Mouse (Mus musculus) midbrain, embryonic 10.5 days (tissue): ENCODE data around the gene Tanc1. TPM values are rescaled to one million over a fixed set of nuclear protein-coding genes. Genes with fewer than 3 reads are reported as not detected.

Experiments used
- DNase-seq: peaks from one replicate; pipeline ENCODE4 v3.0.0-alpha.2; 2017; ENCODE audit warnings: low spot score
- H3K27ac ChIP-seq: fragments of 300-500 bp; sonication (generic); replicated peaks from 2 replicates; pipeline ENCODE4 v1.5.1; 2016; ENCODE audit warnings: mild to moderate bottlenecking
- H3K27me3 ChIP-seq: fragments of 300-500 bp; sonication (generic); 2 replicates; pipeline ENCODE4 v1.6.1; 2016; ENCODE audit warnings: low read depth, mild to moderate bottlenecking; ENCODE audit not compliant: poor library complexity, severe bottlenecking
- H3K36me3 ChIP-seq: fragments of 300-500 bp; sonication (generic); 2 replicates; pipeline ENCODE4 v1.6.1; 2016; ENCODE audit warnings: mild to moderate bottlenecking, moderate library complexity
- H3K4me1 ChIP-seq: fragments of 300-500 bp; sonication (generic); 2 replicates; pipeline ENCODE4 v1.6.1; 2016
- H3K4me3 ChIP-seq: fragments of 300-500 bp; sonication (generic); 2 replicates; pipeline ENCODE4 v1.5.1; 2016; ENCODE audit warnings: mild to moderate bottlenecking, moderate library complexity
- H3K9me3 ChIP-seq: fragments of 300-500 bp; sonication (generic); replicated peaks from 2 replicates; pipeline ENCODE4 v1.6.1; 2016; ENCODE audit warnings: mild to moderate bottlenecking
- WGBS: fragments of 180-500 bp; shearing (Covaris S2); methylation state at CpG from one replicate; pipeline ENCODE4 v1.1.7; 2016; 5-methylcytosine and 5-hydroxymethylcytosine counted together
- polyA plus RNA-seq: library from polyadenylated mRNA; unstranded; fragments of >200 nt; fragmentation: Nextera tagmentation; extraction: Ambion mirVana; gene quantifications from 2 replicates; pipeline ENCODE4 v1.2.1, GENCODE M21; 2016

Tanc1 gene
- polyA plus RNA-seq, 1 experiment from 2014 or later, result 11.9 TPM

DNA sequence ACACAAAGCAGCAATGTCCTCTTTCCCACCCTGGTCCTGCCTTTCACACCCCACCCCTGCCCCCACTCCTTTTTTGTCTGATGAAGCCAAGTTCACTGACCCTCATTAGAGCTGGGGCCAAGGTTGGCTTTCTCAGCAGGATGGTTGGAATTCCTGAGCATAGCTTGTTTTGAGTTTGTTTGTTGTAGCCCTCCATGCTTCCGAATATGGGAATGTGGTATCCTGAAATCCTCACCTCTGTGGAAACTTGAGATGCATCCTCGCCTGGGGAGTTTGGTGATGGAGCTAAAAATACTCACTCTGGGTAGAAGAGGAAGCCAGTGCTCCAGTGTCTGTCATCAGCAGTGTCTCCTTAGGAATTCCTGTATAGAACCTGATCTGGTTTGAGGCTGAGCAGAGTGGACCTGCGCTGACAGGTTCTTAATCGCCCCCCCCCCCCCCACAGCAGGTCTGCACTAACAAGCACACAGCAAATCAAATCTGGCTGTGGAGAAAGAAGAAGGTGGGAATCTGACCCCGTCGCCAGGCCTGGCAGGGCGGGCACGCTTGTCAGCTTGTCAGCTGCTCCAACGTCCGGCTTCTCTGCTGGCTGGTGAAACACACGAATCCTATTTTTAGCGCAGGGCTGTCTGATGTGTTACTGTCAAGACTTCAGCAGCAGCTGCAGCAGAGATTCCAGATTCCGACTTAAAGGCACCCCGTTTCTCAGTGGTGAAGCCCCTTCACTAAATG, 217.1 kb downstream of the Tanc1 start:
- Histone ChIP-seq H3K4me1 (peaks cover 46% of the 10 kb centered on the region), H3K4me3 (no peak overlapping the region), H3K9me3 (no peaks in the 10 kb centered on the region), H3K27me3 (no peaks in the 10 kb centered on the region), H3K36me3 (no peaks in the 10 kb centered on the region), H3K27ac (peak overlapping the region; percentile 72)
- 56% methylated on average over 14 of the region's 14 CpGs for WGBS
- DNase-seq, result peak; percentile 37

DNA sequence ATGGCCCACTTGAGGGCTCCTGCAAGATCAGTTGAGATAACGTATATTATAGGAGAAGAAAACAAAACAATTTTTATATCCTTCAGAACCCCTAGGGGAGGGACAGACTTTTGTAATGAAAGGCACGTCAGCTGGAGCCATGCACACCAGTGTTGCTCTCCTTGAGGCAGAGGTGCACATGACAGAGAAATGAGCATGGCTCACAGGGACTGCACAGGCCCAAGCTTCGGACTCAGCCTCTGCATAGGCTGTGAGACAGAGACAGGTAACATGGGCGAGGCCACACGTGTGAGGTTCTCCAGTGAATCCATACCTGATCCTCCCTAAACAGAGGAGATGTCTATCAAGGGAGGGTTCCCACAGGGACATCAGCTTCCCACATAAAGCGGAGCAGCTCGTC, 217.9 kb downstream of the Tanc1 start:
- DNase-seq, result no peak
- Histone ChIP-seq H3K27me3 (no peaks in the 10 kb centered on the region), H3K27ac (peak overlapping the region; percentile 72), H3K4me1 (peaks cover 41% of the 10 kb centered on the region), H3K36me3 (no peaks in the 10 kb centered on the region), H3K4me3 (no peak overlapping the region), H3K9me3 (no peaks in the 10 kb centered on the region)
- 88% methylated on average over 7 of the region's 7 CpGs for WGBS

DNA sequence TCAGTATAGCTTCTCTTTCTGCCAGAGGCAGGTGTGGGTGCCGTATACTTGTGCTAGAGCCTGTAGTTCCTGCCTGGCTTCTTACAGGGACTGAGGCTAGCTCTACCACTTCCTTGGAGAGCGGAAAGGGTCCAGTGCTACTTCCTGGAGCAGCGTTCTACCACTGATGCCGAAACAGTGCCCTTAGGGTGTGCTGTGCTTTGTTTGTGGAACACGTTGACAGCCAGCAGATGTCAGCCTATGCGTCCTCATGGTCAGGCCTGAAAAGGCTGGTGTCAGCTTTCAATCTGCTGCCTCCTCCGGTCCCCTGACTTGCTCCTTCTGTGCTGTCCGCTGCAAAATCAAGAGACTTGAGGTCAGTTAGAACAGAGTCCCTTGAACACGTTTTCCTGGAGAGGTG, 218.3 kb downstream of the Tanc1 start:
- peak; percentile 51 for DNase-seq

DNA sequence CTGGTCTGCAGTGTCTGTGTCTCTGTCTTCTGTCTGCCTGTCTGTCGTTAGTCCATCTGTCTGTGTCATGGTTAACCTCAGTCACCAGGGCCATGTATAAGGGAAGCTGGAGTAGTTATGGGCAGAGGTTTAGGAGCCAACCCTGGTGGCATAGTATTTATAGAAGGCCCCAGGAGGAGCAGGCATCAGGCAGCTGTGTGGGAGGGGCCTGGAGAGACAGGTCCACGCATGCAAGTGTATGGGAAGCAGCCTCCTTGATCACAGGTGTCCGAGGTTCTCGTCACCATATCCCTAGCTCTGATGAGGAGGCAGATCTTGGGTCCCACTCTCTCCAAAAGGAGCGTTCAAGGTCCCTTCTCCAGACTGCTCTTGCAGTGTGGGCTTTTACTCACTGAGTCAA, 219.1 kb downstream of the Tanc1 start:
- Histone ChIP-seq H3K4me3 (no peak overlapping the region), H3K4me1 (peaks cover 35% of the 10 kb centered on the region), H3K9me3 (no peaks in the 10 kb centered on the region), H3K27ac (peak overlapping the region; percentile 72; the same call in 1 of the 2 replicates), H3K27me3 (no peaks in the 10 kb centered on the region), H3K36me3 (no peaks in the 10 kb centered on the region)
- no peak for DNase-seq
- WGBS, result 87% methylated on average over 5 of the region's 5 CpGs

More for the DNA sequence above, 218.3 kb downstream of the Tanc1 start:
- Histone ChIP-seq H3K27ac (peak overlapping the region; percentile 72), H3K36me3 (no peaks in the 10 kb centered on the region), H3K27me3 (no peaks in the 10 kb centered on the region), H3K4me3 (no peak overlapping the region), H3K4me1 (peaks cover 39% of the 10 kb centered on the region), H3K9me3 (no peaks in the 10 kb centered on the region)
- WGBS, result 25% methylated on average over 9 of the region's 9 CpGs

DNA sequence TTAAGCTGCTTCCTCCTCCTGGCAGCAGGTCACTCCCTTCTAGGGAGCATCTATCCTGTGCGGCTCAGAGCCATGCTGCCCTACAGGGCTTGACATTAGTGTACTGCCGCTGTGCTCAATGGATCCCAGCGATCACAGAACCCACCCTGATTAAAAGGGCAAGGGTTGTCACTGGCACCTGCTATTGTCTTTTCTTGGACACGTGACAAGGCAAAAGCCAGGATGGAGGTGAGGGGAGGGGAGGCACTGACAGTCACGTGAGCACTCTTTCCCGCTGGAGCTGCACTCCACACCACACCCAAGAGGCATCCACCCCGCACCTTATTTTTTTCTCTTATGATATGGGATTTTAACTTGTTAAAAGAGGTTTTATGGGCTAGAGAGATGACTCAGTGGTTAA, 220.0 kb downstream of the Tanc1 start:
- no peaks in the 10 kb centered on the region for H3K27me3 ChIP-seq
- no peak overlapping the region for H3K27ac ChIP-seq
- no peaks in the 10 kb centered on the region for H3K9me3 ChIP-seq
- DNase-seq, result no peak
- WGBS, result 83% methylated on average over 7 of the region's 7 CpGs
- H3K4me1 ChIP-seq, result peaks cover 35% of the 10 kb centered on the region
- no peak overlapping the region for H3K4me3 ChIP-seq
- peaks cover 1% of the 10 kb centered on the region; the same call in 1 of the 2 replicates for H3K36me3 ChIP-seq

DNA sequence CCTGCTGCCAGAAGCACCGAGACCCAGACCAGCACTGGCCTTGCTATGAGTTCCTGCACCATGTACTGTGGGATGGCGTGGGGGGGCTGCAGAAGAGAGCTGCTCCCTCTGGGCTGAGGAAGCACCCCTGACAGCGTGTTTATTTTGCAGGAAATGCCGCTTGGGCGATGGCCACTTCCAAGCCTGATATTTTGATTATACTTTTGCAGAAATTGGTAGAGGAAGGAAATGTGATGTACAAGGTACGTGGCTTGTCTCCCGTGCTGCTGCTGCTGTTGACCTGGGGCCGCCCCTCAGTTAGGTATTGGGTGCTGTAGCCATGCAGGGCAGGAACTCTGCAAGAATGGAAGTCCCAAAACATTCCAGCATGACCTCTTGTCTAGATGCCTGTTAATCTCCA, 227.0 kb downstream of the Tanc1 start:
- peaks cover 25% of the 10 kb centered on the region for H3K4me1 ChIP-seq
- H3K27me3 ChIP-seq, result no peaks in the 10 kb centered on the region
- no peak for DNase-seq
- 85% methylated on average over 8 of the region's 8 CpGs for WGBS
- H3K27ac ChIP-seq, result no peak overlapping the region
- no peaks in the 10 kb centered on the region for H3K9me3 ChIP-seq
- H3K4me3 ChIP-seq, result no peak overlapping the region
- H3K36me3 ChIP-seq, result peaks cover 33% of the 10 kb centered on the region

DNA sequence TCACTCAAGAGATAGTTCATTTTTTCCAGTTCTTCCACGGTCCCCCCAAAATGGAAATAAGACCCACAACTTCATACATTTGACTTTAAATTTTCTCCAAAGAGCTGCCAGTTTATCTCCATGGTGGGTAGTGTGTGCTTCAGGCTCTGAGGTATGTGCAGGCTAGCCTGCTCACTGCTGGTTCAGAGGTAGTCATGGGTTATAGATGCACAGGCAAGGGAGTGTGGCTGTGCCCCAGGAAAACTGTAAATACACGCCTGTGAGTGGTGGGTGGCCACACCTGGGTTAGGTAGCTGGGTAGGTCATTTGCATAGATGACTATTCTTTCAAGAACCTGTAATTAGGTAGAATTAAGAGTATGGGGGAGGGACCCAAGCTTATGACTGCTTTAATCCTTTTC, 227.9 kb downstream of the Tanc1 start:
- Histone ChIP-seq H3K27me3 (no peaks in the 10 kb centered on the region), H3K9me3 (no peaks in the 10 kb centered on the region), H3K27ac (no peak overlapping the region), H3K36me3 (peaks cover 33% of the 10 kb centered on the region), H3K4me3 (no peak overlapping the region), H3K4me1 (peaks cover 25% of the 10 kb centered on the region)
- 84% methylated on average over 2 of the region's 2 CpGs for WGBS
- DNase-seq, result no peak

DNA sequence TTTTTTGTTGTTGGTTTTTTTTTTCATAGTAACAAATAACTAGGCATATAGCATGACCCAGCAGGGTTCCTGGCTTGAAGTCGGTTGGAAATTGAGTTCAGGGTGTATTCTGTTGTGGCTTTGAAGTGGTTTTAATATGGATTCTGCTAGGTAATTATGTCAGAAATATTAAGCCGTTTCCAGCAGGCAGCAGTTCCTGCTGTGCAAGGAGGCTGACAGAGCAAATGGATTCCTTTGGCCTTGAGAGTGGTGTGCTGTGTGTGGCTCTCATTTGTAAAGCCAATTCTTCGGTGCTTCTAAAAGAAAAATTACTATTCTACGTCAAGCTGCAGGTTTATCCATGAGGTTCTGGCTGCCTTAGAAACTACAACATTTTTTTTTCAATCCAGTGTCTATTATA, 228.3 kb downstream of the Tanc1 start:
- 69% methylated on average over 4 of the region's 4 CpGs for WGBS
- Histone ChIP-seq H3K4me1 (peaks cover 25% of the 10 kb centered on the region), H3K27me3 (no peaks in the 10 kb centered on the region), H3K36me3 (peaks cover 33% of the 10 kb centered on the region), H3K27ac (no peak overlapping the region), H3K4me3 (no peak overlapping the region), H3K9me3 (no peaks in the 10 kb centered on the region)
- no peak for DNase-seq

DNA sequence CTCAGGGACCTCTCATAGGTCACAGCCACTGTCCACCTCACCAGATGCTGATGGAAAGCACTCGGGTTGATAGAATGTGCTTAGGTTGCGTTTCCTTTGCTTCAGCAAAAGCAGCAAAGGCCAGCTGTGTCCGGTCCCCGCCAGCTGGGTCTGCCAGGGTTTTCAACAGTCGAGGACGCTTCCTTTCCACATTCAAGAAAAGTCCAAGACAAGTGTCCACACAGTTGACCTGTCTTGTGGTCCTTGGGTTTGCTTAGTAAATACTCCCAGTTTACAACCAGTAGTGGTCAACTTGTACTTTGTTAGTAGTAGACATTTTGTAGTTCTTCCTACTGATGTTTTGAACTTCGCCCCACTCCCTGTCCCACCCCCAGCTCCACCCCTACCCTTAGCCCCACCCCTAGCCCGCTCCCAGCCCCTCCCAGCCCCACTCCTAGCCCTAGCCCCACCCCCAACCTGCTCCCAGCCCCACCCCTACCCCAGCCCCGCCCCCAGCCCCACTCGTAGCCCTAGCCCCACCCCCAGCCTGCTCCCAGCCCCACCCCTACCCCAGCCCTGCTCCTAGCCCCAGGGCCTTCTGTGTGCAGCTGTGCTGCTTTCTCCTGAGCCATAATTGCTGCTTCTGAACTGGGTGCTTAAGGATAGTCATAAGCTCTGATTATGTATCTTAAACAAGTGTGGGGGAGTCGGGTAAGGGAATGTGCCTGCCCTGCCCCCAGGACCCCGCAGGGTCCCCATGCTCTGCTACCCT, 229.5 kb downstream of the Tanc1 start:
- Histone ChIP-seq H3K4me1 (peaks cover 25% of the 10 kb centered on the region), H3K4me3 (no peak overlapping the region), H3K27me3 (no peaks in the 10 kb centered on the region), H3K36me3 (peaks cover 33% of the 10 kb centered on the region), H3K9me3 (no peaks in the 10 kb centered on the region), H3K27ac (peak overlapping the region; percentile 1; the same call in 1 of the 2 replicates)
- WGBS, result 65% methylated on average over 12 of the region's 12 CpGs
- no peak for DNase-seq

DNA sequence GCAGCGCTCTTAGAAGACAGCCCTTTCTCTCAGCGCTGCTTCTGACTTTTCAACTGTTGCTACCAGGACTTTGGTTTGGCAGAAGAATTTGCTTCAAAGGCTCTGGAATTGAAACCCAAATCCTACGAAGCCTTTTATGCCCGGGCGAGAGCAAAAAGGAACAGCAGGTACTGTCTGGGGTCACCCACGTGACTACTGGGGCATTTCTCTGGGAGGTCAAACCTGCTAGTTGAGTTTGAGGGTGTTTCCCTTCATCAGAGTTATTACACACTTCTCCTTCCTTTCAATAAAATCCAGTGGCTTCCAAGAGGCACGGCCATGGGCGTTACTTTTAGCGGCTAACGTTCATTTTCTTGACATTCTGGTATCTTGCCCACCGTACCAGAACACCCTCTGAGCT, 230.1 kb downstream of the Tanc1 start:
- H3K4me3 ChIP-seq, result no peak overlapping the region
- peaks cover 25% of the 10 kb centered on the region for H3K4me1 ChIP-seq
- H3K36me3 ChIP-seq, result peaks cover 31% of the 10 kb centered on the region
- no peaks in the 10 kb centered on the region for H3K27me3 ChIP-seq
- no peak for DNase-seq
- H3K9me3 ChIP-seq, result no peaks in the 10 kb centered on the region
- peak overlapping the region; percentile 47 for H3K27ac ChIP-seq
- 80% methylated on average over 11 of the region's 11 CpGs for WGBS

DNA sequence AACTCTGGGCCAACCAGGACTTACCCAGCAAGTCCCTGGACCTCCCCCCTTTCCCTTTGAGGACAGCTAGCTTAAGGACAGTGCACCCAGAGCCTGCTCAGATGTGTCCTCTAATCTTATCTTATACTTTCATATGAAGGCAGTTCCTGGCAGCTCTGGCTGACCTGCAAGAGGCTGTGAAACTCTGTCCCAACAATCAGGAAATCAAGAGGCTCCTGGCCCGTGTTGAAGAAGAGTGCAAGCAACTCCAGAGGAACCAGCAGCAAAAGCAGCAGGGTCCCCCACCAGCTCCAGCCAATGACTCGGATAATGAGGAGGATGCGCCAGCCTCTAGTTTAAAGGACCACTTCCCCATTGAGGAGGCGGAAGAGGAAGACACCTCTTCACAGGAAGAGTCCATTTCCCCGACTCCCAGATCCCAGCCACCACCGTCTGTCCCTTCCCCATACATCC, 230.7 kb downstream of the Tanc1 start:
- H3K27me3 ChIP-seq, result no peaks in the 10 kb centered on the region
- no peaks in the 10 kb centered on the region for H3K9me3 ChIP-seq
- DNase-seq, result no peak
- peaks cover 25% of the 10 kb centered on the region for H3K4me1 ChIP-seq
- no peak overlapping the region for H3K4me3 ChIP-seq
- WGBS, result 73% methylated on average over 6 of the region's 6 CpGs
- H3K36me3 ChIP-seq, result peaks cover 25% of the 10 kb centered on the region
- H3K27ac ChIP-seq, result peak overlapping the region; percentile 47

DNA sequence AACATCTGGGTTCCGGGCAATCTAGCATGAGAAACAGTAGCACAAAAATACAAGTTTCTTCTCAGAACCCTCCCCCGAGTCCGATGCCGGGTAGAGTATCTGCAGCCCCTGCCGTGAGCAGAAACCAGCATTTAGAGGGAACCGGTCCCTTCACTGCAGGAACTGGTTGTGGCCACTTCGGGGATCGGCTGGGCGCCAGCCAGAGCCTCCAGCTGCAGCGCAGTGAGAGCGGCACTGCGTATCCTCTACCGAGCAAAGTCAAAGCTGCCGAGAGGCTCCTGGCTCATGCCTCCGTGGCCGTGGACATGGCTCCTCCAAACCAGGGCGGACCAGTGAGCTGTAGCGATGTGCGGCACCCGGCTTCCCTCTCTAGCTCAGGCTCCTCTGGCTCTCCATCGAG, 231.3 kb downstream of the Tanc1 start:
- Histone ChIP-seq H3K36me3 (peaks cover 19% of the 10 kb centered on the region), H3K9me3 (no peaks in the 10 kb centered on the region), H3K27ac (no peak overlapping the region), H3K4me3 (no peak overlapping the region), H3K4me1 (peaks cover 26% of the 10 kb centered on the region), H3K27me3 (no peaks in the 10 kb centered on the region)
- WGBS, result 82% methylated on average over 21 of the region's 21 CpGs
- DNase-seq, result no peak

DNA sequence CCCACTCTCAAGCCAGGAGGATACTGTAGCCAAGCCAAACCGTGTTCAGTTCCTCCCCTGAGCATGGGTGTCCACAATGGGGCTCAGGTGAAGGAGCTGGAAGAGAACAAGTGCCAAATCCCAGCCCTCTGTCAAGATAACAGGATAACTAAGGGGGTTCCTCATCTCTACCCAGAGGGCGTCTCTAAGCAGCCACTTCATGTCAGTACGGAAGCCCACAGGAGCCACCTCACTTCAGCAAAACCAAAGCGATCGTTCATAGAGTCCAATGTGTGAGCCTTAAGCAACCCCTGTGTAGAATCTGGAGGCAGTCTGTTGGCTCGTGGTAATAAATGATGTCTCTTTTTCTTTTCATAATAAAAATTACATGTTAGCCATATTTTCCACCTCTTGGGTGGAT, 232.0 kb downstream of the Tanc1 start:
- no peak for DNase-seq
- H3K27me3 ChIP-seq, result no peaks in the 10 kb centered on the region
- peaks cover 30% of the 10 kb centered on the region for H3K4me1 ChIP-seq
- WGBS, result 93% methylated on average over 6 of the region's 6 CpGs
- H3K27ac ChIP-seq, result no peak overlapping the region
- no peaks in the 10 kb centered on the region for H3K9me3 ChIP-seq
- H3K4me3 ChIP-seq, result no peak overlapping the region
- peaks cover 17% of the 10 kb centered on the region for H3K36me3 ChIP-seq
